Mouse (Mus musculus) lung, adult 2 months (tissue): ENCODE measurements around the gene Krt39.

Experiments
- CTCF ChIP-seq: fragments of 200-500 bp; IDR thresholded peaks from 2 replicates; pipeline ENCODE4 v1.5.1; 2011; ENCODE audit warnings: mild to moderate bottlenecking, low read length, control low read depth; ENCODE audit not compliant: insufficient read depth
- POLR2A ChIP-seq: fragments of 200-500 bp; IDR thresholded peaks from 2 replicates; pipeline ENCODE4 v1.6.1; 2011; ENCODE audit warnings: low read depth, mild to moderate bottlenecking, control low read depth, low read length, borderline replicate concordance; ENCODE audit errors: extremely low read depth

DNA sequence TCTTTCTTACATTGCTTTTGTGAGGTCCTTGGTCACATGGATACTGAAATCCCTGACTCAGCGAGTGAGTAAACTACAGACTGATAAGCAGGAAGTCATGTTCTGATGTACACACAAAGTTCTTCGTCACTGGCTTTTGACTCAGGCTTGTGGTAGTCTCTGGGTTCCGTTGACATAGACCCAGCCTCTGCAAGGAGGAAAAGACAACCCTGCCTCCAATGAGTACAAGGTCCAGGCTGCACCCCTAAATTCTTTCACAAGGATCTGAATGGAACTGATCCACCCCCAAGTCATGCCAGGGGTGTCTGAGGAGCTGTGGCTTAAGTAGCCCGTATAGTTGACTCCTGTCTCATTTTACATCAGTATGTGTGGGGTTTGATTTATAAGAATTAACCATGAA, 24.7 kb downstream of the Krt39 start:
- TF ChIP-seq POLR2A: no peak
- no peak for TF ChIP-seq CTCF
